Mouse (Mus musculus) thymus, adult 18-20 months (tissue): ENCODE measurements around the gene Pou3f4.
"Not testable (repeated sequence)": the region's sequence is repeated elsewhere in the genome, so short reads cannot be mapped to it uniquely, and the experiment has no call there.

Experiments used
- DNase-seq, 2 experiments: peaks; one replicate each; pipeline ENCODE4 v3.0.0; 2022; ENCODE audit warnings: mixed read lengths in 2 of 2

The Pou3f4 gene

GRCm38 (mm10) chrX:110814151-110814571, at the start of gene Pou3f4:
Pou3f4 (plus strand) TSS chrX:110814280.
- DNase-seq = no peak

GRCm38 (mm10) chrX:110765939-110766338, 48.1 kb upstream of the Pou3f4 start:
- DNase-seq = no peak

- not testable (repeated sequence) for DNase-seq
These were observed 39.3 kb upstream of the Pou3f4 start for GRCm38 (mm10) chrX:110774807-110775206.

- DNase-seq = no peak
These were observed 11.6 kb upstream of the Pou3f4 start for GRCm38 (mm10) chrX:110802502-110802901.

GRCm38 (mm10) chrX:110810001-110810578, 4.0 kb upstream of the Pou3f4 start:
- no peak for DNase-seq

- no peak for DNase-seq
These were observed 3.1 kb upstream of the Pou3f4 start for GRCm38 (mm10) chrX:110810753-110811506.

- no peak for DNase-seq
These were observed 2.0 kb upstream of the Pou3f4 start for GRCm38 (mm10) chrX:110812071-110812470.

- DNase-seq = no peak
These were observed 679 bp upstream of the Pou3f4 start for GRCm38 (mm10) chrX:110813401-110813800.

GRCm38 (mm10) chrX:110814592-110815548, 790 bp downstream of the Pou3f4 start:
- no peak for DNase-seq

- no peak for DNase-seq
These were observed 1.5 kb downstream of the Pou3f4 start for GRCm38 (mm10) chrX:110815549-110815930.

GRCm38 (mm10) chrX:110816609-110817008, 2.5 kb downstream of the Pou3f4 start:
- no peak for DNase-seq

- no peak for DNase-seq
These were observed 3.1 kb downstream of the Pou3f4 start for GRCm38 (mm10) chrX:110817211-110817610.

- no peak for DNase-seq
These were observed 23.4 kb downstream of the Pou3f4 start for GRCm38 (mm10) chrX:110837450-110837849.

- DNase-seq = no peak
These were observed 37.2 kb downstream of the Pou3f4 start for GRCm38 (mm10) chrX:110851300-110851699.
